Mouse (Mus musculus) C2C12 (cell line): Measurements from ENCODE around the gene AU041133. TPM values are rescaled to one million over a fixed set of nuclear protein-coding genes. Genes with fewer than 3 reads are reported as not detected.
"Not testable (repeated sequence)": the region's sequence is repeated elsewhere in the genome, so short reads cannot be mapped to it uniquely, and the experiment has no call there.

Experiments used
- H3K27me3 ChIP-seq: one replicate; pipeline ENCODE4 v1.6.1; 2011; ENCODE audit not compliant: control insufficient read depth, insufficient read depth, insufficient read length
- H3K36me3 ChIP-seq: one replicate; pipeline ENCODE4 v1.6.1; 2011; ENCODE audit not compliant: control insufficient read depth, insufficient read depth
- H3K4me3 ChIP-seq: one replicate; pipeline ENCODE4 v1.5.1; 2011; ENCODE audit warnings: mild to moderate bottlenecking, control low read depth; ENCODE audit not compliant: poor library complexity, insufficient read depth, severe bottlenecking
- H3K79me2 ChIP-seq: one replicate; pipeline ENCODE4 v1.6.1; 2011; ENCODE audit not compliant: control insufficient read depth, insufficient read depth
- H3K79me3 ChIP-seq: one replicate; pipeline ENCODE4 v1.6.1; 2011; ENCODE audit warnings: low read depth, control low read depth
- H3ac ChIP-seq: one replicate; pipeline ENCODE3; 2011; ENCODE audit warnings: low read depth; ENCODE audit not compliant: control insufficient read depth, insufficient read length
- CEBPB ChIP-seq: IDR thresholded peaks from one replicate; pipeline ENCODE4 v1.6.1; 2011; ENCODE audit warnings: low read depth, mild to moderate bottlenecking, control low read depth, moderate library complexity
- CTCF ChIP-seq: IDR thresholded peaks from one replicate; pipeline ENCODE4 v1.5.1; 2011; ENCODE audit not compliant: control insufficient read depth, insufficient read depth, insufficient read length
- FOSL1 ChIP-seq: IDR thresholded peaks from one replicate; pipeline ENCODE4 v1.8.0; 2011; ENCODE audit warnings: mild to moderate bottlenecking, low read length; ENCODE audit not compliant: poor library complexity, insufficient read depth, severe bottlenecking
- MAX ChIP-seq: IDR thresholded peaks from one replicate; pipeline ENCODE4 v1.6.1; 2011; ENCODE audit warnings: mild to moderate bottlenecking, control low read depth
- MYOD1 ChIP-seq: IDR thresholded peaks from one replicate; pipeline ENCODE4 v1.6.1; 2011; ENCODE audit warnings: low read depth; ENCODE audit not compliant: control insufficient read depth, insufficient read length
- MYOG ChIP-seq: IDR thresholded peaks from one replicate; pipeline ENCODE4 v1.6.1; 2011; ENCODE audit not compliant: control insufficient read depth, insufficient read length; ENCODE audit errors: extremely low read depth
- USF1 ChIP-seq: IDR thresholded peaks from one replicate; pipeline ENCODE4 v1.6.1; 2011; ENCODE audit warnings: low read depth, mild to moderate bottlenecking, control low read depth, moderate library complexity
- long read RNA-seq, 2 experiments: library from polyadenylated mRNA; unstranded; transcript quantifications; one replicate each; pipeline ENCODE4 v2.0.0; 2019 to 2020
- polyA plus RNA-seq: library from polyadenylated mRNA; unstranded; fragments of >200 nt; fragmentation: generic; extraction: Trizol; gene quantifications from one replicate; pipeline ENCODE4 v1.2.1, GENCODE M21; 2012; ENCODE audit warnings: missing spikeins

Gene AU041133
- 0.55 TPM for polyA plus RNA-seq
- long read RNA-seq, experiment 1, partial matches to known transcripts: 0 of 2 reads
- long read RNA-seq, experiment 1, other reads (novel, unspliced or antisense): 1 of 2 reads
- long read RNA-seq, experiment 2, transcript AU041133-202 (4 exons, 2,634 nt): major isoform, 5 of 5 reads
- long read RNA-seq, experiment 2, partial matches to known transcripts: 0 of 5 reads
- long read RNA-seq, experiment 2, other reads (novel, unspliced or antisense): 0 of 5 reads

- peak within 1 kb of the TSS; percentile 73 for H3ac ChIP-seq
- TF ChIP-seq CTCF: no peak
- TF ChIP-seq MYOD1: no peak
- no peak for TF ChIP-seq MYOG
- no peak for TF ChIP-seq FOSL1
- TF ChIP-seq CEBPB: no peak
- peak; percentile 11 for TF ChIP-seq MAX
- H3K27me3 ChIP-seq: no peaks in the 10 kb centered on the region
- H3K79me2 ChIP-seq: peaks cover 16% of the 10 kb centered on the region
- no peaks in the 10 kb centered on the region for H3K36me3 ChIP-seq
- peak within 1 kb of the TSS; percentile 51 for H3K4me3 ChIP-seq
- H3K79me3 ChIP-seq: peaks cover 13% of the 10 kb centered on the region
Measured at GRCm38 (mm10) chr10:82127850-82128401, at the start of gene AU041133. Gene AU041133, plus strand, starts transcription at chr10:82128013.

GRCm38 (mm10) chr10:82082728-82083621 is 44.8 kb upstream of the AU041133 start, which contains the start of gene BC024063:
Gene BC024063, plus strand, starts transcription at chr10:82083353.
- not testable (repeated sequence) for H3K79me3 ChIP-seq, H3K36me3 ChIP-seq, H3K27me3 ChIP-seq
- Histone ChIP-seq H3K4me3 (peak within 1 kb of the TSS; percentile 45), H3ac (peak within 1 kb of the TSS; percentile 71), H3K79me2 (peaks cover 25% of the 10 kb centered on the region)
- peak; percentile 78 for TF ChIP-seq MAX

GRCm38 (mm10) chr10:82083622-82083971 is 44.2 kb upstream of the AU041133 start:
- not testable (repeated sequence) for H3K36me3 ChIP-seq, H3K27me3 ChIP-seq, H3K79me3 ChIP-seq
- H3K79me2 ChIP-seq: peaks cover 30% of the 10 kb centered on the region
- peak overlapping the region; percentile 71 for H3ac ChIP-seq
- peak overlapping the region; percentile 45 for H3K4me3 ChIP-seq

GRCm38 (mm10) chr10:82117206-82117605 is 10.6 kb upstream of the AU041133 start:
- TF ChIP-seq MYOD1: no peak
- TF ChIP-seq CTCF: no peak
- no peak for TF ChIP-seq FOSL1
- TF ChIP-seq USF1: no peak
- no peak for TF ChIP-seq CEBPB
- TF ChIP-seq MYOG: no peak
- TF ChIP-seq MAX: no peak
- no peaks in the 10 kb centered on the region for H3K27me3 ChIP-seq

GRCm38 (mm10) chr10:82145282-82145681 is 17.5 kb downstream of the AU041133 start:
- Histone ChIP-seq H3K27me3 (no peaks in the 10 kb centered on the region), H3K36me3 (peaks cover 15% of the 10 kb centered on the region), H3ac (no peak overlapping the region), H3K79me2 (no peaks in the 10 kb centered on the region), H3K4me3 (no peak overlapping the region), H3K79me3 (no peaks in the 10 kb centered on the region)
- TF ChIP-seq USF1: no peak
- no peak for TF ChIP-seq MYOG
- no peak for TF ChIP-seq MAX
- no peak for TF ChIP-seq CEBPB
- TF ChIP-seq MYOD1: no peak
- TF ChIP-seq FOSL1: no peak
- no peak for TF ChIP-seq CTCF

More at GRCm38 (mm10) chr10:82117206-82117605, 10.6 kb upstream of the AU041133 start:
- no peak overlapping the region for H3ac ChIP-seq
- no peak overlapping the region for H3K4me3 ChIP-seq
- H3K36me3 ChIP-seq: no peaks in the 10 kb centered on the region
- no peaks in the 10 kb centered on the region for H3K79me2 ChIP-seq
- no peaks in the 10 kb centered on the region for H3K79me3 ChIP-seq

GRCm38 (mm10) chr10:82147571-82147970 is 19.8 kb downstream of the AU041133 start:
- Histone ChIP-seq H3ac (no peak overlapping the region), H3K27me3 (no peaks in the 10 kb centered on the region), H3K36me3 (peaks cover 33% of the 10 kb centered on the region), H3K79me3 (no peaks in the 10 kb centered on the region), H3K79me2 (no peaks in the 10 kb centered on the region), H3K4me3 (no peak overlapping the region)
- no peak for TF ChIP-seq FOSL1
- TF ChIP-seq MYOD1: no peak
- no peak for TF ChIP-seq USF1
- TF ChIP-seq CEBPB: no peak
- no peak for TF ChIP-seq MAX
